Mouse (Mus musculus): ENCODE measurements around the gene Gm21958. TPM values are rescaled to one million over a fixed set of nuclear protein-coding genes. Genes with fewer than 3 reads are reported as not detected.
A peak's percentile ranks its signal among the peaks of the same experiment; 100 is the strongest.

The Gm21958 gene
- not detected for total RNA-seq (2021)
- long read RNA-seq, experiment 1 = 0 reads
- long read RNA-seq, experiment 2 = 0 reads

GRCm38 (mm10) chr3:54714253-54714652 lies at the start of gene Gm21958:
Gm21958 (minus strand) TSS chr3:54714353.
- no peak for DNase-seq (ENCODE audit: low spot score in 2 of 2)

DNA sequence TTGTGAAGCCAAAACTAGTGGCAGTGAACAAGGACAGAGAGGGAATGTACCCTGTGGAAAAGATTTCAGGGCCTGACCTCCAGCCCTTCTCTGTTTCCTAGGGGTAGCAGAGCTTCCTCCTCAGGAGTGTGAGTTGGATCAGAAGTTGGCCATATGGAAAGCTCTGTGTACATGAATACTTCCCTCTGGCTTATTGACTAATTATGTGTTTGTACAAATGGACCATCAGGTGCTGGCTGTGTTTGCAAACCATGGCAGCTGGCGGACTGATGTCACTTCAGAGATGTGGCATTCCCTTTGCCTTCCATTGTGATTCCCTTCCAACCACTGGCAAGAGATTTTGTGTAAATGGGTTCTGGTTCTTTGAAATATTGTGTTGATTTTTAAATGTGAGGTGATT lies 47.1 kb upstream of the Gm21958 start:
- DNase-seq (ENCODE audit: low spot score in 2 of 2) = no peak

- no peak for DNase-seq (ENCODE audit: low spot score in 2 of 2)
These were observed 46.4 kb upstream of the Gm21958 start for GRCm38 (mm10) chr3:54760321-54761115.

DNA sequence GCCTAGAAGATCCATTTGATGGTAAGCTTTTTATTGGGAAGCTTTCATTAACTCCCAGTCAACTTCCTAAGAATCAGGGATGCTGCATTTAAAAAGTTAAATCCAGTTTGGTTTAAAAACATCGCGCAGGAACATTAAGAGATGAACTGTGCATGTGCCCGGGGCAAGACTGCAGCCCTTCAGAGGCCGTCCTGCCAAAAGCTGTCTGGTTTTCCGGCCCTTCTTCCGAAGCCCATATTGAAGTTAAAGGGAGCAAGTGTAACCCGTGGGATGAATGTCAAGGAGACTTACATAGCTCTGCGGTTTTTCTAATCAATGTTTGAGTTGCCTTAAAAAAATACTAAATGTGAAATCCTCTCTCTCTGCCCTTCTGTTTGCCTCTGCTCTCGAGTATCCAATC lies 45.1 kb upstream of the Gm21958 start:
- DNase-seq (ENCODE audit: low spot score in 2 of 2) = no peak

GRCm38 (mm10) chr3:54757446-54757845 lies 43.3 kb upstream of the Gm21958 start:
- DNase-seq (ENCODE audit: low spot score in 2 of 2) = no peak

GRCm38 (mm10) chr3:54756058-54756457 lies 41.9 kb upstream of the Gm21958 start:
- DNase-seq (ENCODE audit: low spot score in 2 of 2) = no peak

GRCm38 (mm10) chr3:54755145-54756041 lies 41.2 kb upstream of the Gm21958 start, which contains the start of gene Smad9:
Smad9 (plus strand) TSS chr3:54755582.
- DNase-seq (ENCODE audit: low spot score in 2 of 2) = peak; percentile 41 to 56

DNA sequence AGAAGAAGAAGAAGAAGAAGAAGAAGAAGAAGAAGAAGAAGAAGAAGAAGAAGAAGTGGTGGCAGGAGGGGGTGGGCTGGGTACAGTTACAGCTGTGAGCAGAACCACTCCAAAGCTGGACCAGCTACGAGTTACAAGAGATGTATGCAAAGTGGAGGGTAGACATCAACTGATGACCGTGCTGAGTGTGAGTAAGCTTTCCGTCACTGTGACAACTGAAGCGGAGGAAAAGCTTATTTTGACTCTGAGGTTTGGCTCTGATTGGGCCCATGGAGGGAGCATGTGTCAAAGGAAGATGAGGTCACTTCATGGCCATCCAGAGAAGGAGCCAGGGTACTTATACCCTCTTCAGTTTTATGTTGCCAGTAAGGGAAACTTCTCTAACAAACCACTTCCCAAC lies 39.3 kb upstream of the Gm21958 start:
- DNase-seq (ENCODE audit: low spot score in 2 of 2) = no peak

DNA sequence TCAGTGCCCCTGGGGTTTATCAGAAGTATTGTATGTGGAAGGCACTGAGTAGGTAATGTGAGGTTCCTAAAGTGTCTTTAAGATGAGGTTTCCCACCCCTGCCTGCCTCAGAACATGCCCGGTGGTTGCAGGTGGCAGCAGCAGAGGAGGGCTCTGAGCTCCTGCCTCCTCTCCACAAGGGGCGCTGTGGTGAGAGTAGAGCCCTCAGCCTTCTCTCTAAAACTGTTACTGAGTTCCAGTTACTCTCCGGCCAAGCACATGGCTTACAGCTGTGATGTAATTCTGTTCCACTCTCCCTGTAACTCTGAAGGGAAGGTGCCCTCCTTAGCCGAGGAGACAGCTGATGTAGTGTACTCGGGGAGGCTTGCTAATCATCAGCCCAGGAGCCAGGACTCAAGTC lies 31.6 kb upstream of the Gm21958 start:
- DNase-seq (ENCODE audit: low spot score in 2 of 2) = no peak

DNA sequence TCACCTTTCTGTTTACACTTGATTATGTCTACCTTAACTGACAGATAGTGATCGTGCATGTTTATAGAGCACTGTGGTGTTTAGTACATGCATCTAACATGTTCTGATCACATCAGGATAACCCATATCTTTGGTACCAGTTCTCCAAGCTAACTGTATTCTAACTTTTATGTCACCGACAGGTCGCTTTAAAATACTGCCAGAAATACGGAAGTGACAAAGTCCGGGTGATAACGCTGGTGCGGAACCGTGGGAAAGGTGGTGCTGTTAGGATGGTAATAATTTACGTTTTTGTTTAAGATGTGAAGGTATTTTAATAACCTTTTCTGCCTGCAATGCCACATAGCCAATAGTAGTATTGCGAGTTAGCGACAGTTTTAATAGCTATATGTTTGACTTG lies 27.8 kb upstream of the Gm21958 start:
- no peak for DNase-seq (ENCODE audit: low spot score in 2 of 2)

DNA sequence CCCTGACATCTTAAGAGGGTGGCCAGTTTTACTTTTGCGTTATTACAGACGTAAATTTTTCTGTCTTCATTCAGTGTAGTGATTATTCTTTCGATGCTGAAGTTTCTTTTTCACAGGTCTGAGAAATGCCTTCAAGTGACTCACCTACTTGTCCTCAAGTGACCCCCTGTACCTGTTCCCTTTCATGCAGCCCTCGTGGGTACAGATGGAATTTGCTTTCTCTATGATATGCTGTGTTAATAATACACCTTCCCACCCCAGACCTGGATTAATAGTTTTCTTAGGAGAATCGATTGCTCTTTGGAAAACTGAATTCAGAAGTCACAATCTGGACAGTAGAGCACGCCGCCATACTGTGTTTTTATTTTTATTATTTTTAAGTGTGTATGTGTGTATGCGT lies 23.2 kb upstream of the Gm21958 start:
- DNase-seq (ENCODE audit: low spot score in 2 of 2) = no peak

- peak in 1 of 2 experiments; percentile 19 for DNase-seq (ENCODE audit: low spot score in 2 of 2)
These were observed 22.2 kb upstream of the Gm21958 start for GRCm38 (mm10) chr3:54736101-54736927.

DNA sequence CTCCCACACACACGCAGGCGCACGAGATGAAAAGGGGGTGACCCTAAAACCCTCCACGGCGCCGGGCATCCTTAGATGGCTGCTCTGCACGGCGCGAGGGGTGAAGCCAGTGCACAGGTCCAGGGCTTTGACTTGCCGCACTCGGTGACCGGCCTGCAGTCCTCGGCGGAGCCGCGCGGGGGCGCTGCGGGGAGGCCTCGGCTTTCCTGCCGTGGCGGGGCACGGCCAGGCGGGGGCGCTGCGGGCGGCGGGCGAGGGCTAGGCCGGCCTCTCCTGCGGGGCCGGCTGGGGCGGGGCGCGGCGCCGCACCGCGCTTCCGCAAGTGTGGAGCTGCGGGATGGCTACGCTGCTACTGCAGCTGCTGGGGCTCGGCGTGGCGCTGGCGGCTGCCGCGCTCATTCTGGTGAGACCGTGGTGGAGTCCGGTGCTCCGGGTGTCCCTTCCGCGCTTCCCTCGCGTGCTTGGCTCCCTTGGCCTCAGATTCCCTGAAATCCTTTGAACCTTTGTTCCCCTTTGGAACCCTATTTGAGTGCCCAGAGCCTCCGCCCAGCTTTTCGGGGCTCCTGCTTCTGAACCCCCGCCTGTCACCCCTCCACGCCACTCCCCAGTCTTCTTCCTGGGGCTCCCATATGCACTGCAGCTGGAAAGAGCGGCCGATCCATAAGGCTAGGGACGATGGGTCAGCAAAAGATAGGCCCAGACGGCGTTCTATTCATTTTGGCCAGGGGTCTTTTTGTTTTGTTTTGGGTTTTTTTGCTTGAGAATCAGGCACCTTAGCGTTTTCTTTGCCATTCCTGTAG lies 21.3 kb upstream of the Gm21958 start, which contains the start of the genes Exosc8 and Alg5:
Exosc8 (minus strand) TSS at position 147 of the 800 bp plus-strand sequence.
Alg5 (plus strand) TSS at position 293 of the 800 bp plus-strand sequence.
- peak; percentile 92 to 94 for DNase-seq (ENCODE audit: low spot score in 2 of 2)

- peak; percentile 90 to 92 for DNase-seq (ENCODE audit: low spot score in 2 of 2)
These were observed 20.5 kb upstream of the Gm21958 start for GRCm38 (mm10) chr3:54734411-54735246.

DNA sequence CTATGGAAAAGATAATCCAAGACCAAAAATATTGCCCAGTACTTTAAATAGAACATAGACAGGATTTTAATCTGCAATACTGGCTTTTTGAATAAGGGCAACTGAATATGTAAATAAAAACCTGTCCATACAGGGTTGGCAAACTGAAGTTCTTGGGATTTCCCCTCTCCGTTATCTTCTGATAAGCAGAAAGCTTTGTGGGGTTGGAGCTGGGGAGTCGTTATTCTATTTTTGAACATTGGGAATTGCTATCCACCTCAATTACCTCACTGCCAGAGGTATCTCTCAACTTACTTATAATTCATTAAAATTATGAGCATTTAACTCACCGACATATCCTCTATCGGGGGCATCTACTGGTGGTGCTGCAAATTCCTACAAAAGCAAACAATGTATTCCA lies 18.2 kb upstream of the Gm21958 start:
- no peak for DNase-seq (ENCODE audit: low spot score in 2 of 2)

- no peak for DNase-seq (ENCODE audit: low spot score in 2 of 2)
These were observed 17.5 kb upstream of the Gm21958 start for GRCm38 (mm10) chr3:54731626-54732150.

- DNase-seq (ENCODE audit: low spot score in 2 of 2) = no peak
These were observed 13.9 kb upstream of the Gm21958 start for GRCm38 (mm10) chr3:54728100-54728499.

GRCm38 (mm10) chr3:54727588-54727987 lies 13.4 kb upstream of the Gm21958 start:
- no peak for DNase-seq (ENCODE audit: low spot score in 2 of 2)

GRCm38 (mm10) chr3:54725344-54725743 lies 11.2 kb upstream of the Gm21958 start:
- no peak for DNase-seq (ENCODE audit: low spot score in 2 of 2)
